Mouse (Mus musculus) myocyte (in vitro differentiated cells): Measurements from ENCODE around the gene C1qtnf3.

Experiments
- E2F4 ChIP-seq: IDR thresholded peaks from one replicate; pipeline ENCODE4 v1.6.1; 2011; ENCODE audit warnings: mild to moderate bottlenecking, control low read depth, moderate library complexity; ENCODE audit not compliant: insufficient read depth
- MAX ChIP-seq: IDR thresholded peaks from one replicate; pipeline ENCODE4 v1.6.1; 2011; ENCODE audit warnings: low read depth, mild to moderate bottlenecking, control low read depth
- MYOD1 ChIP-seq, 3 experiments: IDR thresholded peaks; one replicate each; pipeline ENCODE4 v1.6.1; 2011; ENCODE audit warnings: control low read depth in 2 of 3, low read depth in 2 of 3, mild to moderate bottlenecking in 2 of 3, moderate library complexity in 1 of 3; ENCODE audit not compliant: insufficient read length in 2 of 3, control insufficient read depth in 1 of 3
- POLR2A ChIP-seq: IDR thresholded peaks from one replicate; pipeline ENCODE4 v1.6.1; 2011; ENCODE audit warnings: low read depth, mild to moderate bottlenecking, control low read depth, moderate library complexity; ENCODE audit not compliant: insufficient read length
- SRF ChIP-seq: IDR thresholded peaks from one replicate; pipeline ENCODE4 v1.6.1; 2011; ENCODE audit warnings: low read depth; ENCODE audit not compliant: control insufficient read depth, insufficient read length
- TCF12 ChIP-seq: IDR thresholded peaks from one replicate; pipeline ENCODE4 v1.6.1; 2011; ENCODE audit warnings: mild to moderate bottlenecking, control low read depth; ENCODE audit not compliant: poor library complexity, insufficient read depth, severe bottlenecking

DNA sequence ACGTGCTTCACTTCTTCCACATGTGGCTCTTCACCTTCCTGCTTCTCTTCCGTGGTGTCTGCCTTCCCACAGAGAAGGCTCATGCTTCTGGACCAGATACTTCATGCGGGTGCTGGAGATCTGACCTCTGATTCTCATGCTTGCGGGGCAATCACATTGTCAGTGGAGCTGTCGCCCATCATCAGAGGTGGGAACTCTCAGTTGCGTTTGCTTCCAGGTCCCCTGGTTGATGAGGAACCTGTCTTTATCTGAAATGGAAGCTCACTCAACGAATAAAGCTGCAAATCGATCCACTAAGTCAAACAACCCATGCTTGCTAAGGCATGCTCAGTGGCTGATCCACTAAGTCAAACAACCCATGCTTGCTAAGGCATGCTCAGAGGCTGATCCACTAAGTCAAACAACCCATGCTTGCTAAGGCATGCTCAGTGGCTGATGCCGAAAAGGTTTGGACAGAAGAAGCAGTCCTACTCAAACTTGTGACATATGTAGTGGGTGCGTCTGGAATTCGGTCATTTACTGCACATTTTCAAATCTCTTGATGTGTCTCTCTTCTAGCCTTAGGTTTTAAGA, 58.9 kb downstream of the C1qtnf3 start:
- TF ChIP-seq E2F4 (no peak), TCF12 (no peak), SRF (no peak), MAX (no peak), POLR2A (no peak), MYOD1 (IDR thresholded peaks at IDR 0.05; ENCODE audit: control insufficient read depth in 1 of 3, insufficient read length in 2 of 3, low read depth in 2 of 3) (no peak)
